ENCODE assay signal across 29 mouse cellular contexts in the genomic region with DNA sequence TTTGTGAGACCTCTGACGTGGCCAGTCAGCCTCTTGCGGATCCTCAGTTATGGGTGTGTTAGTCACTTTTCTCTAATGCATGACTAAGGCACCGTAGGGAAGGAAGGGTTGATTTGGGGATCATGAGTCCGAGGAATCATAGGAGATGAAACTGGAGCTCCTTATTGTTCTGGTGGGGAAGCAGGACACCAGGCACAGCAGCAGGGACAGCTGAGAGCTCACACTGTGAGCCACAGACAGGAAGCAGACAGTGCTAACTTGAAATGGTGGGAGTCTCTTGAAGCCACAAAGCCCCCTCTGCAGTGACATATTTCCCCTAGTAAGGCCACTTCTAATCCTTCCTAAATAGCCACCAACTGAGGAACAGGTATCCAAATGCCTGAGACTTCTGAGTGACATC. TPM values are rescaled to one million over a fixed set of nuclear protein-coding genes. Genes with fewer than 3 reads are reported as not detected.
A peak's percentile ranks its signal among the peaks of the same experiment; 100 is the strongest.
DNase-seq lines count a peak whose midpoint lies in the region; ATAC-seq and TF ChIP-seq lines count a peak whose summit lies in the region.
"Had no signal": no experiment of that assay in that cellular context is flagged by ENCODE, and none has a peak within 500 bp of the region (broad histone marks: within the 10 kb centered on the region; RNA-seq: fewer than 3 reads in every experiment).

No protein-coding gene starts in this region.

- no peaks in the 10 kb centered on the region for H3K79me3 ChIP-seq in C2C12 (ENCODE audit: low read depth)

- intact Hi-C loops in heart, postnatal 25 days (cut with DNase I), result loop anchor here (10.0 kb wide), 1 partner anchor 126 kb away; no protein-coding TSS in a partner anchor

- no peak for ATAC-seq in CD4-positive, CD25-positive, alpha-beta regulatory T cell, adult 4 months
- ATAC-seq: forebrain, embryonic 14.5 days; forebrain, embryonic 16.5 days had no signal

- H3K79me2 ChIP-seq in C2C12 (ENCODE audit: control insufficient read depth, insufficient read depth), result no peaks in the 10 kb centered on the region
- no peaks in the 10 kb centered on the region for H3K79me2 ChIP-seq in myocyte (ENCODE audit: control insufficient read depth, insufficient read depth)

- H3K27me3 ChIP-seq in C2C12 (ENCODE audit: control insufficient read depth, insufficient read depth, insufficient read length), result no peaks in the 10 kb centered on the region
- no peaks in the 10 kb centered on the region for H3K27me3 ChIP-seq in myocyte (ENCODE audit: control insufficient read depth, insufficient read depth, insufficient read length)
- H3K27me3 ChIP-seq: CH12.LX; embryonic facial prominence, embryonic 13.5 days; embryonic facial prominence, embryonic 15.5 days; forebrain, embryonic 12.5 days had no signal

- H3K4me3 ChIP-seq in C2C12 (ENCODE audit: insufficient read depth, poor library complexity, severe bottlenecking) (no peak overlapping the region), myocyte (no peak overlapping the region)
- H3K4me3 ChIP-seq: embryonic facial prominence, embryonic 13.5 days; embryonic facial prominence, embryonic 15.5 days; erythroblast, embryonic 14.5 days; forebrain, embryonic 10.5 days; forebrain, embryonic 12.5 days had no signal

- H3K36me3 ChIP-seq in C2C12 (ENCODE audit: control insufficient read depth, insufficient read depth) (no peaks in the 10 kb centered on the region), myocyte (ENCODE audit: control insufficient read depth, insufficient read depth) (no peaks in the 10 kb centered on the region)
- H3K36me3 ChIP-seq: G1E had no signal

- H3ac ChIP-seq in C2C12 (ENCODE audit: control insufficient read depth, insufficient read length, low read depth) (no peak overlapping the region), myocyte (ENCODE audit: control insufficient read depth, insufficient read length) (no peak overlapping the region)

- no peak overlapping the region for H3K4me2 ChIP-seq in myocyte (ENCODE audit: low read depth)
- H3K4me2 ChIP-seq: embryonic facial prominence, embryonic 13.5 days; embryonic facial prominence, embryonic 15.5 days; forebrain, embryonic 12.5 days had no signal

- no peak for TF ChIP-seq POLR2A in myocyte (IDR thresholded peaks at IDR 0.05; ENCODE audit: insufficient read length, low read depth)

- DNase-seq in heart, adult 11 months, result peak; percentile 64
- DNase-seq in heart, postnatal 25 days (ENCODE audit: low spot score), result no peak
- DNase-seq: adrenal gland, adult 2 months; adrenal gland, postnatal 10 days; adrenal gland, postnatal 25 days; B cell, adult 2 months; cerebellum, adult 11 months; cerebellum, adult 18-20 months; cerebellum, adult 8-10 months; cerebellum, adult 9-11 months; cerebellum, postnatal 14 days; cerebellum, postnatal 36 days; embryo, embryonic 11 days had no signal

- no peak for TF ChIP-seq CTCF in C2C12 (IDR thresholded peaks at IDR 0.05; ENCODE audit: control insufficient read depth, insufficient read depth, insufficient read length)

TF ChIP-seq in C2C12, 6 proteins besides CTCF, POLR2A, EP300 and RAD21:
- peak; percentile 70 for TF ChIP-seq MYOD1 (IDR thresholded peaks at IDR 0.05; ENCODE audit: control insufficient read depth, insufficient read length, low read depth)
- no peak for TF ChIP-seq CEBPB (IDR thresholded peaks at IDR 0.05; ENCODE audit: low read depth)

TF ChIP-seq in myocyte, 11 proteins besides CTCF, POLR2A, EP300 and RAD21:
- TF ChIP-seq MAX (IDR thresholded peaks at IDR 0.05; ENCODE audit: low read depth), result no peak
- TF ChIP-seq TCF12 (IDR thresholded peaks at IDR 0.05; ENCODE audit: insufficient read depth, poor library complexity, severe bottlenecking), result no peak
- TF ChIP-seq MYOD1 (IDR thresholded peaks at IDR 0.05; ENCODE audit: control insufficient read depth in 1 of 3, insufficient read length in 2 of 3, low read depth in 2 of 3), result peak in 2 of 3 experiments; percentile 52 to 60
- peak in 1 of 3 experiments; percentile 37 for TF ChIP-seq MYOG (IDR thresholded peaks at IDR 0.05; ENCODE audit: control insufficient read depth in 1 of 3, insufficient read depth in 1 of 3, insufficient read length in 2 of 3, low read depth in 2 of 3)

RNA-seq across cellular contexts. Expression of gene Clip4, which starts 22.8 kb away (rescaled TPM):
- total RNA-seq in heart, postnatal 25 days (2021), result 100 to 1,000 TPM; 216 to 251 TPM
- polyA plus RNA-seq in C2C12 (2012; fragmentation: generic; extraction: Trizol) (1.3 TPM), myocyte (2012; fragmentation: generic; extraction: Trizol) (4.2 TPM)
- not detected for polyA plus RNA-seq in CD4-positive, CD25-positive, alpha-beta regulatory T cell, adult 4 months (2017; shearing (Covaris generic))
- total RNA-seq: CH12.LX; common myeloid progenitor, adult 5-6 weeks had no signal
- polyA plus RNA-seq: erythroblast, embryonic 14.5 days; G1E had no signal

RNA-seq across cellular contexts. Expression of gene Pcare, which starts 38.4 kb away (rescaled TPM):
- under 1 TPM; 0.36 to 0.44 TPM for total RNA-seq in heart, postnatal 25 days (2021)
- polyA plus RNA-seq in C2C12 (2012; fragmentation: generic; extraction: Trizol) (not detected), myocyte (2012; fragmentation: generic; extraction: Trizol) (not detected)
- not detected for polyA plus RNA-seq in CD4-positive, CD25-positive, alpha-beta regulatory T cell, adult 4 months (2017; shearing (Covaris generic))
- total RNA-seq: adrenal gland, adult 2 months; adrenal gland, postnatal 10 days; adrenal gland, postnatal 25 days; adrenal gland, postnatal 4 days; CH12.LX; common myeloid progenitor, adult 5-6 weeks had no signal
- polyA plus RNA-seq: adrenal gland, adult 2 months; brain, embryonic 14.5 days; embryonic facial prominence, embryonic 11.5 days; embryonic facial prominence, embryonic 13.5 days; embryonic facial prominence, embryonic 15.5 days; erythroblast, embryonic 14.5 days; forebrain, embryonic 10.5 days; forebrain, embryonic 12.5 days; forebrain, embryonic 14.5 days; forebrain, embryonic 16.5 days; G1E had no signal
